Mouse (Mus musculus): ENCODE measurements around the gene Slc24a3. TPM values are rescaled to one million over a fixed set of nuclear protein-coding genes. Genes with fewer than 3 reads are reported as not detected.

Gene Slc24a3
- polyA plus RNA-seq, 1 experiment from 2014 or later = 2.9 TPM

GRCm38 (mm10) chr2:145248185-145248584, 80.6 kb downstream of the Slc24a3 start:
- Histone ChIP-seq H3K36me3 (no peaks in the 10 kb centered on the region), H3K27me3 (no peaks in the 10 kb centered on the region), H3K27ac (no peak overlapping the region), H3K4me3 (no peak overlapping the region), H3K4me2 (no peak overlapping the region), H3K4me1 (no peaks in the 10 kb centered on the region), H3K9ac (no peak overlapping the region), H3K9me3 (no peaks in the 10 kb centered on the region)
- ATAC-seq (ENCODE audit: borderline replicate concordance, extremely low read depth, low FRiP score, low TSS enrichment) = no peak
- 75% methylated on average over 3 of the region's 3 CpGs for WGBS

- Histone ChIP-seq H3K27me3 (no peaks in the 10 kb centered on the region), H3K27ac (0 out of 2 replicates have a peak overlapping the region, but pooled peaks have one; percentile 38), H3K36me3 (no peaks in the 10 kb centered on the region), H3K4me3 (no peak overlapping the region), H3K4me2 (no peak overlapping the region), H3K9ac (no peak overlapping the region), H3K4me1 (peaks cover 12% of the 10 kb centered on the region; the same call in 1 of the 2 replicates), H3K9me3 (no peaks in the 10 kb centered on the region)
- 32% methylated on average over 3 of the region's 3 CpGs for whole genome bisulfite sequencing
- ATAC-seq (ENCODE audit: borderline replicate concordance, extremely low read depth, low FRiP score, low TSS enrichment) = peak; percentile 87
Measured at GRCm38 (mm10) chr2:145257332-145257731, 89.8 kb downstream of the Slc24a3 start.

- Histone ChIP-seq H3K9me3 (no peaks in the 10 kb centered on the region), H3K4me2 (no peak overlapping the region), H3K27me3 (no peaks in the 10 kb centered on the region), H3K27ac (0 out of 2 replicates have a peak overlapping the region, but pooled peaks have one; percentile 38), H3K9ac (no peak overlapping the region), H3K36me3 (no peaks in the 10 kb centered on the region), H3K4me3 (no peak overlapping the region), H3K4me1 (peaks cover 12% of the 10 kb centered on the region; the same call in 1 of the 2 replicates)
- WGBS = 56% methylated on average over 2 of the region's 2 CpGs
- ATAC-seq (ENCODE audit: borderline replicate concordance, extremely low read depth, low FRiP score, low TSS enrichment) = peak; percentile 86
Measured at GRCm38 (mm10) chr2:145257855-145258254, 90.3 kb downstream of the Slc24a3 start.

DNA sequence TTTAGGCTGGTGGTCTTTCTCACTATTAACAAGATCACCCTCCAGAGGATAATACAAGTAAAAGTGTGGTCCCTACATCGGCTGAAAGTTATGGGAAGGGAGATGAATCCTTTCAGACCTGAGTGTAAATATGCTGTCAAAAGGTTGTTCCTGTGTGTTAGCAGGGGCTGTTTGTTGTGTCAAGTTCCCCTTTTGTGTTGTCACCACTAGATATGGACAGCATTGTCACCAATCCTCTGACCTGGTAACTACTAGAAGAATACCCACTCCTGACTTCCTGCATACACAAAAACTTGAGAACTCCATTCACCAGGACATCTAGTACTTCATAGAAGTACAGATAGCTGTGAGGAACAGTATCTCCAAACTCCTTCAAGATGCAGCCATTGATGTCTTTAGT, 93.0 kb downstream of the Slc24a3 start:
- Histone ChIP-seq H3K27ac (no peak overlapping the region), H3K9ac (no peak overlapping the region), H3K4me1 (peaks cover 12% of the 10 kb centered on the region; the same call in 1 of the 2 replicates), H3K4me2 (no peak overlapping the region), H3K9me3 (no peaks in the 10 kb centered on the region), H3K4me3 (no peak overlapping the region), H3K27me3 (no peaks in the 10 kb centered on the region), H3K36me3 (no peaks in the 10 kb centered on the region)
- ATAC-seq (ENCODE audit: borderline replicate concordance, extremely low read depth, low FRiP score, low TSS enrichment) = no peak
- 61% methylated on average over 1 of the region's 1 CpGs for WGBS

GRCm38 (mm10) chr2:145262153-145262552, 94.6 kb downstream of the Slc24a3 start:
- no peaks in the 10 kb centered on the region for H3K27me3 ChIP-seq
- H3K36me3 ChIP-seq = no peaks in the 10 kb centered on the region
- no peak overlapping the region for H3K4me3 ChIP-seq
- no peaks in the 10 kb centered on the region for H3K9me3 ChIP-seq
- no peak overlapping the region for H3K9ac ChIP-seq
- peaks cover 10% of the 10 kb centered on the region; the same call in 1 of the 2 replicates for H3K4me1 ChIP-seq
- ATAC-seq (ENCODE audit: borderline replicate concordance, extremely low read depth, low FRiP score, low TSS enrichment) = no peak
- no peak overlapping the region for H3K27ac ChIP-seq
- H3K4me2 ChIP-seq = no peak overlapping the region
- WGBS = 63% methylated on average over 1 of the region's 1 CpGs

DNA sequence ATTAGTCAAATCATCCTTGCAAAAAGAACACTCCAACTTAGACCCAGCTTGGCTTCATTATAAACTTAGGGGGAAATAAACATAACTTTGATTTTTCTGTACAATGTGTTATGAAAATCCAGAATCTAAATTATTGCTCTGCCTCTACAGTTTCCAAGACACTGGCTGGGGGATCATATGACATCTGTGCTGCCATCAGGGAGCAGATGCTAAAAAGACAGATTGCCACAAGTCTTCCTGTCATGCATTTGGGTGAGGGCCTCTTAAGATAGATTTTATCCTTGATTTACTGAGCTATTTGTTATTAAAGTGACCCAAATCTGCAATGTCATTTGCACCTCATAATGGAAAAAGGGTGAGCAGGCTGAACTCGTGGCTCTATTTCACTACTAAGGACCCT, 99.2 kb downstream of the Slc24a3 start:
- no peaks in the 10 kb centered on the region for H3K27me3 ChIP-seq
- H3K9ac ChIP-seq = no peak overlapping the region
- no peak overlapping the region for H3K4me2 ChIP-seq
- no peak for ATAC-seq (ENCODE audit: borderline replicate concordance, extremely low read depth, low FRiP score, low TSS enrichment)
- H3K27ac ChIP-seq = no peak overlapping the region
- H3K36me3 ChIP-seq = no peaks in the 10 kb centered on the region
- H3K4me3 ChIP-seq = no peak overlapping the region
- no peaks in the 10 kb centered on the region for H3K4me1 ChIP-seq
- no peaks in the 10 kb centered on the region for H3K9me3 ChIP-seq
- 27% methylated on average over 1 of the region's 1 CpGs for WGBS

DNA sequence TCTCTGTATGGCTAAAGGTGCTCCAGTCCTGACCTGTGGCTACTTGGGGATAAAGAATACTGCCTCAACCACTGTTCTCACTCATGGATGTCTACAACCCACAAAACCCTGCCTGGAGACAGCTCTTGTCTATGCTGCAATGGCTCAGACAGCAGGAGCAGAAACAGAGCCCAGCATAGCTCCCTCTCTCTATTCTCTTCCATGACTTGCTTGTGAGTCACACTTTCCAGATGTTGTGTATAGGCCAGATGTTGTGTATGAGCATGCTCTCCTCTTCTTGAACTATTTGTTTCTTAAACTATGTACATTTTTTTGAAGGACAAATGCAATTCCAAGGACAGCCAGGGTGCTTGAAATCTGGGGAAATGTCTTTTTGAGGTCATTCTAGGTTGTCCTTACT, 101.4 kb downstream of the Slc24a3 start:
- Histone ChIP-seq H3K4me3 (no peak overlapping the region), H3K4me2 (no peak overlapping the region), H3K36me3 (no peaks in the 10 kb centered on the region), H3K27ac (no peak overlapping the region), H3K9ac (no peak overlapping the region), H3K27me3 (no peaks in the 10 kb centered on the region), H3K4me1 (no peaks in the 10 kb centered on the region), H3K9me3 (no peaks in the 10 kb centered on the region)
- ATAC-seq (ENCODE audit: borderline replicate concordance, extremely low read depth, low FRiP score, low TSS enrichment) = no peak

GRCm38 (mm10) chr2:145269410-145269809, 101.9 kb downstream of the Slc24a3 start:
- no peak for ATAC-seq (ENCODE audit: borderline replicate concordance, extremely low read depth, low FRiP score, low TSS enrichment)
- no peaks in the 10 kb centered on the region for H3K9me3 ChIP-seq

GRCm38 (mm10) chr2:145274016-145274677, 106.6 kb downstream of the Slc24a3 start:
- H3K4me2 ChIP-seq = no peak overlapping the region
- ATAC-seq (ENCODE audit: borderline replicate concordance, extremely low read depth, low FRiP score, low TSS enrichment) = no peak
- H3K27me3 ChIP-seq = no peaks in the 10 kb centered on the region
- H3K36me3 ChIP-seq = no peaks in the 10 kb centered on the region
- no peak overlapping the region for H3K4me3 ChIP-seq
- no peaks in the 10 kb centered on the region for H3K4me1 ChIP-seq
- H3K9ac ChIP-seq = no peak overlapping the region
- H3K27ac ChIP-seq = no peak overlapping the region
- H3K9me3 ChIP-seq = no peaks in the 10 kb centered on the region
- 80% methylated on average over 9 of the region's 9 CpGs for WGBS

More at GRCm38 (mm10) chr2:145269410-145269809, 101.9 kb downstream of the Slc24a3 start:
- Histone ChIP-seq H3K9ac (no peak overlapping the region), H3K27me3 (no peaks in the 10 kb centered on the region), H3K4me1 (no peaks in the 10 kb centered on the region), H3K27ac (no peak overlapping the region), H3K36me3 (no peaks in the 10 kb centered on the region), H3K4me3 (no peak overlapping the region), H3K4me2 (no peak overlapping the region)
- 73% methylated on average over 4 of the region's 4 CpGs for WGBS

- no peaks in the 10 kb centered on the region for H3K36me3 ChIP-seq
- H3K4me3 ChIP-seq = no peak overlapping the region
- H3K4me2 ChIP-seq = no peak overlapping the region
- H3K27me3 ChIP-seq = no peaks in the 10 kb centered on the region
- H3K9ac ChIP-seq = no peak overlapping the region
- no peaks in the 10 kb centered on the region for H3K4me1 ChIP-seq
- H3K9me3 ChIP-seq = no peaks in the 10 kb centered on the region
- WGBS = 64% methylated on average over 1 of the region's 1 CpGs
- ATAC-seq (ENCODE audit: borderline replicate concordance, extremely low read depth, low FRiP score, low TSS enrichment) = no peak
- no peak overlapping the region for H3K27ac ChIP-seq
Measured at GRCm38 (mm10) chr2:145279336-145279735, 111.8 kb downstream of the Slc24a3 start.

DNA sequence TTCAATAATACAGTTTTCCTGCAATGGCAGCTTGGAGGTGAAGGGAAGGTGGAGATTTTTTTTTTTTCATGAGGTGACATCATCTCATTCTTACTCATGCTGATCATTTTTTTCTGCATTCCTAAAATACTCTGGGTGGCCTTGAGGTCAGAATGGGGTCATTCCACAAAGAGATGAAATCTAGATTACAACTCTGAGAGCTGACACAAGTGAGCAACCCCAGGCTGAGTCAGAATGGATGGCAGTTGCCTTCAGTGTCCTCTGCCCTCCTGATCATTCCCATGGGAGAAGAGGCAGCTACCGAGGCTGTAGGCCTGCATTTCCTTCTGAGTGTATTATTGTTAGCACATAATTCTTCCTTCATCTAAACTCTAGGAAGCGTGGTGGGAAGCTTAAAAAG, 116.2 kb downstream of the Slc24a3 start:
- no peaks in the 10 kb centered on the region for H3K27me3 ChIP-seq
- H3K4me2 ChIP-seq = no peak overlapping the region
- ATAC-seq (ENCODE audit: borderline replicate concordance, extremely low read depth, low FRiP score, low TSS enrichment) = no peak
- H3K9ac ChIP-seq = no peak overlapping the region
- 32% methylated on average over 2 of the region's 2 CpGs for WGBS
- no peak overlapping the region for H3K4me3 ChIP-seq
- H3K4me1 ChIP-seq = no peaks in the 10 kb centered on the region
- H3K36me3 ChIP-seq = no peaks in the 10 kb centered on the region
- H3K9me3 ChIP-seq = no peaks in the 10 kb centered on the region
- H3K27ac ChIP-seq = no peak overlapping the region

- Histone ChIP-seq H3K27me3 (no peaks in the 10 kb centered on the region), H3K9ac (no peak overlapping the region), H3K4me2 (no peak overlapping the region), H3K36me3 (no peaks in the 10 kb centered on the region), H3K4me3 (no peak overlapping the region), H3K4me1 (no peaks in the 10 kb centered on the region), H3K9me3 (no peaks in the 10 kb centered on the region), H3K27ac (no peak overlapping the region)
- ATAC-seq (ENCODE audit: borderline replicate concordance, extremely low read depth, low FRiP score, low TSS enrichment) = no peak
- 43% methylated on average over 1 of the region's 1 CpGs for WGBS
Measured at GRCm38 (mm10) chr2:145288501-145288900, 120.9 kb downstream of the Slc24a3 start.
